Mouse (Mus musculus) induced T-regulatory cell, adult 2 months (primary cell): ENCODE data around the gene Fbxl3.

Experiments
- DNase-seq: peaks from one replicate; pipeline ENCODE4 v3.0.0-alpha.2; 2012; ENCODE audit warnings: low read depth

Gene Fbxl3

GRCm38 (mm10) chr14:103085840-103086533 is 13.4 kb downstream of the Fbxl3 start:
- no peak for DNase-seq

GRCm38 (mm10) chr14:103079209-103079977 is 20.0 kb downstream of the Fbxl3 start:
- DNase-seq = no peak

- no peak for DNase-seq
Measured at GRCm38 (mm10) chr14:103078006-103078912, 21.1 kb downstream of the Fbxl3 start.

- DNase-seq = no peak
Measured at GRCm38 (mm10) chr14:103077272-103078005, 21.9 kb downstream of the Fbxl3 start.

- DNase-seq = no peak
Measured at GRCm38 (mm10) chr14:103075166-103075565, 24.2 kb downstream of the Fbxl3 start.

GRCm38 (mm10) chr14:103073825-103074224 is 25.5 kb downstream of the Fbxl3 start:
- no peak for DNase-seq

GRCm38 (mm10) chr14:103072731-103073130 is 26.6 kb downstream of the Fbxl3 start:
- no peak for DNase-seq

- DNase-seq = no peak
Measured at GRCm38 (mm10) chr14:103071471-103071870, 27.9 kb downstream of the Fbxl3 start.

GRCm38 (mm10) chr14:103070790-103071189 is 28.6 kb downstream of the Fbxl3 start:
- no peak for DNase-seq

- peak; percentile 97 for DNase-seq
Measured at GRCm38 (mm10) chr14:103069864-103070611, 29.3 kb downstream of the Fbxl3 start, which contains the start of gene Cln5. Gene Cln5, plus strand, starts transcription at chr14:103070216.

- DNase-seq = no peak
Measured at GRCm38 (mm10) chr14:103069465-103069863, 29.9 kb downstream of the Fbxl3 start.

GRCm38 (mm10) chr14:103065294-103066167 is 33.8 kb downstream of the Fbxl3 start:
- DNase-seq = peak; percentile 92

- DNase-seq = no peak
Measured at GRCm38 (mm10) chr14:103059495-103059894, 39.9 kb downstream of the Fbxl3 start.

- DNase-seq = no peak
Measured at GRCm38 (mm10) chr14:103058998-103059397, 40.4 kb downstream of the Fbxl3 start.

GRCm38 (mm10) chr14:103056601-103057000 is 42.8 kb downstream of the Fbxl3 start:
- no peak for DNase-seq

- no peak for DNase-seq
Measured at GRCm38 (mm10) chr14:103054731-103055130, 44.6 kb downstream of the Fbxl3 start.

GRCm38 (mm10) chr14:103051159-103051769 is 48.1 kb downstream of the Fbxl3 start:
- DNase-seq = peak; percentile 92

GRCm38 (mm10) chr14:103048292-103049086 is 50.9 kb downstream of the Fbxl3 start:
- DNase-seq = peak; percentile 77
